Mouse (Mus musculus): Measurements from ENCODE around the gene Frem3. TPM values are rescaled to one million over a fixed set of nuclear protein-coding genes. Genes with fewer than 3 reads are reported as not detected.
A peak's percentile ranks its signal among the peaks of the same experiment; 100 is the strongest.

Frem3 gene
- polyA plus RNA-seq, 1 experiment, result not detected

DNA sequence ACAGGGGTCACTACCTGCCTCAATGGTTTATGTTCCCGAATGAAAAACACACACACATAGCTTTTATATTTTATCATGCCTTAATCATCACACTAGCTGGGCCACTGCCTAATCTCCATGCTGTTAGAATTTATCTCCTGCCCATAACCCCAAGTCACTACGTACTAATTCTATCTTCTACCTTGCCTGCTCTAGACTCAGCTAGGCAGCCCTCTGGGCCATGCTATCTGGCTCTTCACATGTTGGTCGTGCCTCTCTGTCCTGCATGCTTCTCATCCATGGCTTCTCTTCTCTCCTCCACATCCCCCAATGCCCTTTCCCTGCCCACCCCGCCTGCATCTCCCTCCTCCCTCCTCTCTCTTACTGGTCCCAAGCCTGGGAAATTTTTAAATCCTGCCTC, 9.0 kb upstream of the Frem3 start:
- no peak for TF ChIP-seq GATA1 (IDR thresholded peaks at IDR 0.05; ENCODE audit: borderline replicate concordance, low read length)
- no peak for TF ChIP-seq FLI1 (IDR thresholded peaks at IDR 0.05; ENCODE audit: low read length)

DNA sequence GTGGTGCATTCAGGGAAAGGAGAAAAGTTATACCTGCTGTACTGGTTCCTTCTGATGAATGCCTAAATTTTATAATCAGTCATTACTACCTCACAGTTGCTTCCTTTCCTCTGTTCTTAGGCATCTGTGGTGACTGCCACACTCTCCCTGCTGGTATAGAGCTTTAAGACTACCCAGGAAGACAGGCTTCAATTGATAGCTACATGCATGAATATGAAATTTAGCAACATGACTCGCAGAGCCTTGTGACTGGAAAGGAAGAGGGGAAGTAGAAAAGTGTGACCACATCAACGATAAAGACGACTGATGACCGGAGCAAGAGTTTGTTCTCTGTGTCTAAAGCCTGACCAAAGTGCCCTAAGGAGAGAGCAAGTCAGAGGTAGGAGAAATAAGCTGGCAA, 3.8 kb upstream of the Frem3 start:
- no peaks in the 10 kb centered on the region for H3K9me3 ChIP-seq
- no peaks in the 10 kb centered on the region for H3K36me3 ChIP-seq (replicated peaks; ENCODE audit: low read length)
- peaks cover 17% of the 10 kb centered on the region for H3K27me3 ChIP-seq (replicated peaks)
- H3K4me3 ChIP-seq (replicated peaks), result no peak overlapping the region
- H3K4me1 ChIP-seq, result peaks cover 43% of the 10 kb centered on the region
- no peak for TF ChIP-seq FLI1 (IDR thresholded peaks at IDR 0.05; ENCODE audit: low read length)
- no peak for TF ChIP-seq GATA1 (IDR thresholded peaks at IDR 0.05; ENCODE audit: borderline replicate concordance, low read length)

More for the DNA sequence above, 9.0 kb upstream of the Frem3 start:
- Histone ChIP-seq H3K27me3 (replicated peaks) (peaks cover 2% of the 10 kb centered on the region), H3K9me3 (no peaks in the 10 kb centered on the region), H3K4me3 (replicated peaks) (no peak overlapping the region), H3K36me3 (replicated peaks; ENCODE audit: low read length) (no peaks in the 10 kb centered on the region), H3K4me1 (peaks cover 37% of the 10 kb centered on the region)

DNA sequence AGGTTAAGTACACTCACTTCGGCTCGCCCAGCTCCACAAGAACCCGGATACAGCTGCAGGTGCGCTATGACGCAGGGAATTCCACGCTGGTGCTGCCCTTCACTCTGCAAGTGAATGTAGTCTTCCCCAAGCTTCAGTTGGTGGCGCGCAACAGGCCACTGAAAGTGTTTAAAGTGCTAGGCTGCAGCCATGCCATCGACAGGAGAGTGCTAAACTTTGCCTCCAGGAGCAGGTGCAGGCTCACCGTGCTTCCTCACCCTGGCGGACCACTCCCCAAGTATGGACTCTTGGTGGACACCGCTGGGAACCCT, 516 bp downstream of the Frem3 start:
- H3K27me3 ChIP-seq (replicated peaks), result peaks cover 39% of the 10 kb centered on the region
- H3K36me3 ChIP-seq (replicated peaks; ENCODE audit: low read length), result no peaks in the 10 kb centered on the region
- H3K4me1 ChIP-seq, result peaks cover 41% of the 10 kb centered on the region
- peak overlapping the region; percentile 81 for H3K4me3 ChIP-seq (replicated peaks)
- peaks cover 13% of the 10 kb centered on the region; the same call in 1 of the 2 replicates for H3K9me3 ChIP-seq
- TF ChIP-seq GATA1 (IDR thresholded peaks at IDR 0.05; ENCODE audit: borderline replicate concordance, low read length), result no peak

DNA sequence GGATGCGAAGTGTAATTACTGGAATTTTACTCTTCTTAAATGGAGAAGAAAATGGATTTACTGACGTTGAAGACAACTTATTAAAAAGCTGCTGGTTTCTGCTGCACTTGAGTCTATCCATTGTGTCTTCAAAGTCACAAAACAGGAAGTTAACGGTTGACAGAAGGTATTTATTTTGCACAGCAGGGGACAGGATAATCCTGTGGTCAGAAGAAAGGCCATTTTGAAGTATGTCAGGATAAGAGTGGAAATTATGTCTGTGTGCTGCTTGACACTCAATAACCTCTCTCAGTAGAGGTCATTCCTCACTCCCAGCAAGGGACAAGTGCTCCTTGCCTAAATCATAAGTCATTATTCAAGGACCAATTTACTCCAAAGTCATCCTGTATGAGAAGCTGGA, 8.9 kb downstream of the Frem3 start:
- peaks cover 4% of the 10 kb centered on the region for H3K27me3 ChIP-seq (replicated peaks)
- TF ChIP-seq FLI1 (IDR thresholded peaks at IDR 0.05; ENCODE audit: low read length), result no peak
- TF ChIP-seq GATA1 (IDR thresholded peaks at IDR 0.05; ENCODE audit: borderline replicate concordance, low read length), result no peak
- H3K9me3 ChIP-seq, result peaks cover 8% of the 10 kb centered on the region
- H3K36me3 ChIP-seq (replicated peaks; ENCODE audit: low read length), result peaks cover 7% of the 10 kb centered on the region
- H3K4me3 ChIP-seq (replicated peaks), result no peak overlapping the region
- peaks cover 28% of the 10 kb centered on the region for H3K4me1 ChIP-seq

DNA sequence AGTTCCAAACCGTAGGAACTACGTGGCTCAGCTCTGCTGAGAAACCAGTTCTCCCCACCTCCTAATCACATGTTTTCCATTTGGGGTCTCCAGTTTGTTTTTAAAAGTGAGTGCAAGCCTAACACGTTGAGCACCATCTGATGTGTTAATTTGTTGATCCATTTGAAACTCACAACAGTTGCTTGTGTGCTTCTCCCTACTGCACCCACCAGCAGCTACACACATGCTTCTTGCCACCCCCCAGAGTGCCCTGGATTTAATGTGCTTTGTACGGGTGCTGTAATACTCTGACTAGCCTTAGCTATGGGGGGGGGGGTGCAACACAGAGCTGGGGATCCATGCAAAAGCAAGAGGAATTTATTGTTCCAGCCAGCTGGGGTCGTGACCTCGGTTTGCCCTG, 36.5 kb downstream of the Frem3 start:
- H3K9me3 ChIP-seq, result peaks cover 3% of the 10 kb centered on the region; the same call in 1 of the 2 replicates
- no peaks in the 10 kb centered on the region for H3K27me3 ChIP-seq (replicated peaks)
- no peaks in the 10 kb centered on the region for H3K36me3 ChIP-seq (replicated peaks; ENCODE audit: low read length)
- no peaks in the 10 kb centered on the region for H3K4me1 ChIP-seq
- TF ChIP-seq GATA1 (IDR thresholded peaks at IDR 0.05; ENCODE audit: borderline replicate concordance, low read length) (no peak), FLI1 (IDR thresholded peaks at IDR 0.05; ENCODE audit: low read length) (no peak)
- H3K4me3 ChIP-seq (replicated peaks), result no peak overlapping the region

DNA sequence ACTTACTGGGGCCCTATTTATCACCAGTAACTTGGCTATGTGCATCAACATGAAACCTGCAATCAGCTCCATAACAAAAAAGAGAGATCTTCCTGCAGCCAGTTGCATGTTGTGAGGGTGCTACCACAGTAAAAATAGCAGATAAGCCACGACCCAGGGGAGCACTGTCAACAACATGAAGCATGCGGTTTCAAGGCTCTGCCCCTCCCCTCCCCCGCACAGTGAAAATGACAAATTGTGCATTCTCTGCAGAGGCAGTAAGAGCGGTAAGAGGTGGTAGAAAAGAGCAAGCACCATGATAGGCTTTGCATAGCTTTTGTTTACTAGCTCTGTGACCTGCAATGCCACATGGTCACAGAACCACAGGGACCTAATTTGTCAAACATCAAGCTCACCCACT, 46.8 kb downstream of the Frem3 start:
- TF ChIP-seq FLI1 (IDR thresholded peaks at IDR 0.05; ENCODE audit: low read length), result no peak
- no peak for TF ChIP-seq GATA1 (IDR thresholded peaks at IDR 0.05; ENCODE audit: borderline replicate concordance, low read length)
- Histone ChIP-seq H3K4me1 (peaks cover 58% of the 10 kb centered on the region), H3K9me3 (no peaks in the 10 kb centered on the region), H3K27me3 (replicated peaks) (no peaks in the 10 kb centered on the region), H3K4me3 (replicated peaks) (peak overlapping the region; percentile 40), H3K36me3 (replicated peaks; ENCODE audit: low read length) (peaks cover 2% of the 10 kb centered on the region)

DNA sequence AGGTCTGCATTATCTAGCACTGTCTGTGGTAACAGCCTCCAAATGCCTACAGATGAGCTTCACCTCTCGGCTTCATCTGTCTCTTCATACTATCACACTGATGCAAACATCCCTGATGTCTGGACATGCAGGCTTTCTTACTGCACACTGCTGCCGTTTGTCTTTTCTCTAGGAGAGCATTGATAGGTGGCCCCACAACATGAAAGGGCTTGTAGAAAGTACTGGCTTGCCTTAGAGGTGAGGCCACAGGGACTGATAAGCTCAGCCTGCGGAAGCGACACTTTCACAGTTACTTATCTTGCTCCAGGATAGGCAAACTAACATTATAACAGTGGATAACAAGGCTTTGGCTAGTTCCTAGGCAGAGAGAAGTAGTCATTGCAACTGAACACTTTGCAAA, 50.2 kb downstream of the Frem3 start:
- Histone ChIP-seq H3K27me3 (replicated peaks) (no peaks in the 10 kb centered on the region), H3K9me3 (no peaks in the 10 kb centered on the region), H3K4me3 (replicated peaks) (peak overlapping the region; percentile 4), H3K36me3 (replicated peaks; ENCODE audit: low read length) (no peaks in the 10 kb centered on the region), H3K4me1 (peaks cover 63% of the 10 kb centered on the region)
- no peak for TF ChIP-seq GATA1 (IDR thresholded peaks at IDR 0.05; ENCODE audit: borderline replicate concordance, low read length)
- no peak for TF ChIP-seq FLI1 (IDR thresholded peaks at IDR 0.05; ENCODE audit: low read length)

DNA sequence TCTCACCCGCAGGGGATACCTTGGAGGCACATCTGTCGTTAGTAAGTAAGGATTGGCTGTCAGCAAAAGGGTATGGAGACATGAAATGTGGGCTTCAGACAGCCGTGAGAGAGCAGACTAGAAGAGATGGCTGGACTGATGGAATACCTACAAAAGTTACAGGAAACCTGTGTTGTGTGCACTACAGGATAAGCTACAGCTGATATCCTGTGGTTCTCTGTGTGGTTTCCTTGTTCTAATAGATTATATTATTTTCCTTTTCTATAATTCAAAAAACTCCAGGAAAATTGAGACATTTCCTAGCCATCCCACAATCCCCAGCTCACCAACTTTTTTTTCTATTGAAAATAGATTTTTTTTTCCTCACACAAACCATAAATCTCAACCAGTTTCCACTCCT, 52.6 kb downstream of the Frem3 start:
- Histone ChIP-seq H3K4me3 (replicated peaks) (no peak overlapping the region), H3K4me1 (peaks cover 47% of the 10 kb centered on the region), H3K36me3 (replicated peaks; ENCODE audit: low read length) (no peaks in the 10 kb centered on the region), H3K9me3 (no peaks in the 10 kb centered on the region), H3K27me3 (replicated peaks) (no peaks in the 10 kb centered on the region)
- TF ChIP-seq FLI1 (IDR thresholded peaks at IDR 0.05; ENCODE audit: low read length) (no peak), GATA1 (IDR thresholded peaks at IDR 0.05; ENCODE audit: borderline replicate concordance, low read length) (no peak)

DNA sequence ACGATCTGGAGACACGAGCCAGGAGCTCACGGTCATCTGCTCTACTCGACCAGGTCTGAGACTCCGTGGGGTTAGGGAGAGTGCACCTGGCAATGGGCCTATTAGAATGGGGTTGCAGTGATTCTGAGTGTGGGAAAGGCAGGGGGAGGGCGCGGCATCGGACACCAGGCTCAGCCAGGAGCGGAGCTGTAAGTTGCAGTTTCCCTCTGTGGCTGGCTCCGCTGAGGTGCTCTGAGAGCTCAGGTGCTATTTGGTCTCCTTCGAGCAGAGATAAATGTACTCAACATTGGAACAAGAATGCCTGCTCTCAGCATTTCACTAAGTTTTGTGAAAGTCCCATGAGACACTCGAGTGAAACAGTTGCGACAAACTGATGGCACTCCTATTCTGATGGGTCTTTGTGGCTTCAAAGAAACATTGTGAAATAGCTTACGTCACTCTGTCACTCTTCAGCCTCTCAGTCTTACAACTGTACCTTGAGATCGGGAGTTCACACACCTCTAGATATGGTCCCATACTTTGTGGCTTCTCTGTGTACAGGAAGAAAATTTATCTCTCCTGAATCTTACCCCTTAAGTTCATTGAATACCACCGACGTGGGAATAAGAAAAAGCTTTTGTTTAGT, 58.5 kb downstream of the Frem3 start:
- TF ChIP-seq FLI1 (IDR thresholded peaks at IDR 0.05; ENCODE audit: low read length), result no peak
- TF ChIP-seq GATA1 (IDR thresholded peaks at IDR 0.05; ENCODE audit: borderline replicate concordance, low read length), result no peak
- H3K36me3 ChIP-seq (replicated peaks; ENCODE audit: low read length), result no peaks in the 10 kb centered on the region
- peaks cover 37% of the 10 kb centered on the region for H3K4me1 ChIP-seq
- peaks cover 9% of the 10 kb centered on the region for H3K27me3 ChIP-seq (replicated peaks)
- H3K4me3 ChIP-seq (replicated peaks), result no peak overlapping the region
- no peaks in the 10 kb centered on the region for H3K9me3 ChIP-seq

DNA sequence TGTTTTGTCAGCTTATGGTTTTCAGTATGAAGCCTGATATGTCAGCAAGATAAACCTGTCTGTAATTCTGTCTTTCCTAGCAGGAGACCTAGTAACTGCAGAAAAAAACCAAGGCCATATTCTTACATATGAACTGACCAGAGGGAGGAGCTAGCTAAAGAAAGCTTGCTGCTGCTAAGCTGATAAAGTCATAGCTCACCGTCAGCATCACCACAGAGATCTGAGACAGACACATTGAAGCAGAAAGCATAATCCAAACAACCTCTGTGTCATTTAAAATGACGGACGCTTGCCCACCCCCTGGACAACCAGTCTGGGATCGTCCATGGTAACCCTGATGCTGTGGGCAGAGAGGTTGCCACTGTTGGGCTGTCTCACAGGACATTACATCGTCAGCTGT, 71.7 kb downstream of the Frem3 start:
- H3K4me3 ChIP-seq (replicated peaks), result no peak overlapping the region
- H3K27me3 ChIP-seq (replicated peaks), result peaks cover 3% of the 10 kb centered on the region
- no peaks in the 10 kb centered on the region for H3K36me3 ChIP-seq (replicated peaks; ENCODE audit: low read length)
- TF ChIP-seq GATA1 (IDR thresholded peaks at IDR 0.05; ENCODE audit: borderline replicate concordance, low read length) (no peak), FLI1 (IDR thresholded peaks at IDR 0.05; ENCODE audit: low read length) (no peak)
- H3K9me3 ChIP-seq, result no peaks in the 10 kb centered on the region
- peaks cover 28% of the 10 kb centered on the region for H3K4me1 ChIP-seq
